Mouse (Mus musculus) hindbrain, embryonic 13.5 days (tissue): Measurements from ENCODE around the gene 4930470P17Rik. TPM values are rescaled to one million over a fixed set of nuclear protein-coding genes. Genes with fewer than 3 reads are reported as not detected.

ENCODE experiments used
- ATAC-seq: fragments of 200-750 bp; cut with Nextera tagmentation; 2 replicates; pipeline ENCODE4 v1.8.0; 2017; ENCODE audit warnings: moderate TSS enrichment; ENCODE audit not compliant: low FRiP score
- H3K27ac ChIP-seq: fragments of 300-500 bp; sonication (generic); 2 replicates; pipeline ENCODE4 v1.5.1; 2015; ENCODE audit warnings: inconsistent platforms, mild to moderate bottlenecking, moderate library complexity
- H3K27me3 ChIP-seq: fragments of 300-500 bp; sonication (generic); 2 replicates; pipeline ENCODE4 v1.6.1; 2015; ENCODE audit warnings: mild to moderate bottlenecking, inconsistent platforms
- H3K36me3 ChIP-seq: fragments of 300-500 bp; sonication (generic); 2 replicates; pipeline ENCODE4 v1.6.1; 2015; ENCODE audit warnings: mild to moderate bottlenecking, inconsistent platforms
- H3K4me1 ChIP-seq: fragments of 300-500 bp; sonication (generic); replicated peaks from 2 replicates; pipeline ENCODE4 v1.6.1; 2015; ENCODE audit warnings: inconsistent platforms
- H3K4me2 ChIP-seq: fragments of 300-500 bp; sonication (generic); 2 replicates; pipeline ENCODE4 v1.6.1; 2015; ENCODE audit warnings: inconsistent platforms, mild to moderate bottlenecking, moderate library complexity
- H3K4me3 ChIP-seq: fragments of 300-500 bp; sonication (generic); 2 replicates; pipeline ENCODE4 v1.5.1; 2015; ENCODE audit warnings: mild to moderate bottlenecking, inconsistent platforms
- H3K9ac ChIP-seq: fragments of 300-500 bp; sonication (generic); 2 replicates; pipeline ENCODE4 v1.6.1; 2015; ENCODE audit warnings: mild to moderate bottlenecking, inconsistent platforms
- H3K9me3 ChIP-seq: fragments of 300-500 bp; sonication (generic); 2 replicates; pipeline ENCODE4 v1.6.1; 2016; ENCODE audit warnings: inconsistent platforms
- WGBS: fragments of 180-500 bp; shearing (Covaris S2); methylation state at CpG from one replicate; pipeline ENCODE4 v1.1.7; 2015; 5-methylcytosine and 5-hydroxymethylcytosine counted together
- polyA plus RNA-seq: library from polyadenylated mRNA; unstranded; fragments of >200 nt; fragmentation: Nextera tagmentation; extraction: Ambion mirVana; gene quantifications from 2 replicates; pipeline ENCODE4 v1.2.1, GENCODE M21; 2015

Gene 4930470P17Rik
- polyA plus RNA-seq, 1 experiment from 2014 or later: not detected

DNA sequence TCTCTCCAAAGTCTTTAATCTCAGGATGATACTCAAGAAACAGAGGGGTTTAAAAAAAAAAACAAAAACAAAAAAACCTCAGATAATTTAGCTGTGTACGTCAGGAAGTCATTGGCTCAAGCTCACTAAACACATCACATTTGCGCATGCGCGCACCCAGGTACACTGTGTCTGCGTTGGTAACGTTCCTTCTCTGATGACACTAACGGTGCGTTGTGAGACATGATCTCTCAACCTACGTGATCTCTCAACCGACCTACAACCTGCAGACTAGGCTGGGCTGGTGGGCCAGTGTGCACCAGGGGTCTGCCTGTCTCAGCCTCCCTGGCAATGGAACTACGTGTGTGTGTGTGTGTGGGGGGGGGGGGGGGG, 67.0 kb downstream of the 4930470P17Rik start:
- Histone ChIP-seq H3K4me2 (no peak overlapping the region), H3K4me1 (no peaks in the 10 kb centered on the region), H3K27me3 (no peaks in the 10 kb centered on the region), H3K36me3 (no peaks in the 10 kb centered on the region), H3K9ac (no peak overlapping the region), H3K27ac (no peak overlapping the region), H3K4me3 (no peak overlapping the region), H3K9me3 (no peaks in the 10 kb centered on the region)
- no peak for ATAC-seq
- WGBS: 93% methylated on average over 11 of the region's 11 CpGs

DNA sequence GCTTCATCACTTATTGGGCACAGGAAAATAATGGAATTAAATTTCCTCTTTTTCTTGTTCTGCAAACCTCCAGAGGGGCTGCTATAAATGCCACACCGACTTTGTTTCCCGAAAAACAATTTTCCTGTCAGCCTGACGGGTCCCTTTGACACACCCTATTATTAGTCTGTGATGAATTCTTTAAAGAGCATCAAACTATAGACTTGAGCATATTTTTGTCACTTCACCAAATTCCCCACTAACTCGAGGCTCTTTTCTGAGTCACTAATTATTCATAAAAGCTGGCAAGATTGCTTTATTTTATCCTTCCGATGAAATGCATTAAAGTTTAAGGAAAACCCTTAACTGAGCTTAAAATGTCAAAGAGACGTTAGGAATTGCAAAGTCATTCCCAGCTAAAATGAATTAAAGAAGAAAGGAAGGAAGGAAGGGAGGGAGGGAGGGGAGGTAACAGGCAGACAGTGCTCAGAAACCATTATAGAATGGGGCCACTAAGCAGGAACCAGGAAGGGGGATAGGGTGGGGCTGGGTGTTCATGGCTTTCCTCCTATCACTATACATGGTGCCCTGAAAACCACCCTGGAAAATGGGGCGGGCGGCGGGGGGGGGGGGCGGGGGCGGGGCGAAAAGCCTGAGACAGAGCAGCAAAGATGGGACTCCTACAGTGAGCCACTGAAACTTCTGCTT, 67.6 kb downstream of the 4930470P17Rik start:
- no peak overlapping the region for H3K4me3 ChIP-seq
- no peak for ATAC-seq
- H3K36me3 ChIP-seq: no peaks in the 10 kb centered on the region
- H3K4me1 ChIP-seq: no peaks in the 10 kb centered on the region
- H3K4me2 ChIP-seq: no peak overlapping the region
- no peaks in the 10 kb centered on the region for H3K9me3 ChIP-seq
- WGBS: 68% methylated on average over 12 of the region's 12 CpGs
- no peaks in the 10 kb centered on the region for H3K27me3 ChIP-seq
- H3K27ac ChIP-seq: no peak overlapping the region
- H3K9ac ChIP-seq: no peak overlapping the region

- WGBS: 91% methylated on average over 3 of the region's 3 CpGs
- no peak overlapping the region for H3K9ac ChIP-seq
- H3K4me1 ChIP-seq: no peaks in the 10 kb centered on the region
- no peak overlapping the region for H3K27ac ChIP-seq
- no peaks in the 10 kb centered on the region for H3K9me3 ChIP-seq
- no peak overlapping the region for H3K4me3 ChIP-seq
- H3K36me3 ChIP-seq: no peaks in the 10 kb centered on the region
- no peak for ATAC-seq
- no peak overlapping the region for H3K4me2 ChIP-seq
- no peaks in the 10 kb centered on the region for H3K27me3 ChIP-seq
Measured at GRCm38 (mm10) chr2:170530256-170530655, 71.6 kb downstream of the 4930470P17Rik start.

DNA sequence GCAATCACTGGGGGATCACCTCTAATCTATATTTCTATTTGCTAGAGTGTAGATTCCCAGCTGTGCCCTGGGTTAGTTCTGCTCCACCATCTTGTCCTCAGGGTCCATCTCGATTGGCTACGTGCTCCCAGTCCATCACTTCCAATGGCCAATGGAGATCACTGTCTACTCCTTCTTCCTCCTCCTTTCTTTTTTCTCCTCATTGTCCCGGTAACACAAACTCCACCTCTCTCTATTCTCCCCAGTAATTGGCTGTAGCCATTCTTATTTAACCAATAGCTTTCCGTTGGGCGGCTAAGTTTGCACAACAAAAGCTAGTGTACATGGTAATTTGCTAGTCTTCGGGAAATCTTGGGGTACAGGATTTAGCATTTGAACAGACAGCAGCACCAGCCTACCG, 72.1 kb downstream of the 4930470P17Rik start:
- ATAC-seq: no peak
- Histone ChIP-seq H3K9me3 (no peaks in the 10 kb centered on the region), H3K27me3 (no peaks in the 10 kb centered on the region), H3K4me1 (no peaks in the 10 kb centered on the region), H3K9ac (no peak overlapping the region), H3K4me3 (no peak overlapping the region), H3K27ac (no peak overlapping the region), H3K36me3 (no peaks in the 10 kb centered on the region), H3K4me2 (no peak overlapping the region)
- 83% methylated on average over 7 of the region's 7 CpGs for WGBS

Other genes starting within 250 kb of the 4930470P17Rik start
- gene Bcas1, start 174.2 kb downstream of the 4930470P17Rik start, polyA plus RNA-seq: 13.8 and 17.9 TPM in 2 replicates
- 133 and 148 TPM in 2 replicates for gene Pfdn4, start 105.6 kb downstream of the 4930470P17Rik start, polyA plus RNA-seq
- 0.12 TPM in 1 of 2 replicates, not detected in the other for gene Cyp24a1, start 104.9 kb downstream of the 4930470P17Rik start, polyA plus RNA-seq
- 63.7 and 64.6 TPM in 2 replicates for gene Dok5, start 129.8 kb upstream of the 4930470P17Rik start, polyA plus RNA-seq